Mouse (Mus musculus) MEL (cell line): Measurements from ENCODE around the gene Kdm1a. TPM values are rescaled to one million over a fixed set of nuclear protein-coding genes. Genes with fewer than 3 reads are reported as not detected.

Experiments used
- DNase-seq: peaks from one replicate; pipeline ENCODE4 v3.0.0; 2011; ENCODE audit warnings: low read depth, low spot score
- H3K27ac ChIP-seq: 2 replicates; pipeline ENCODE4 v1.5.1; 2012; ENCODE audit warnings: low read depth, mild to moderate bottlenecking, control low read depth, low read length, moderate library complexity; ENCODE audit not compliant: control insufficient read depth
- H3K27me3 ChIP-seq, 2 experiments: fragments of 150-350 bp in 1 of 2; sonication (generic) in 1 of 2; 2 replicates each; pipeline ENCODE4 v1.6.1; 2012; ENCODE audit warnings: low read length in 2 of 2, mild to moderate bottlenecking in 2 of 2, improper control_type of control experiment in 1 of 2, moderate library complexity in 1 of 2; ENCODE audit not compliant: insufficient read depth in 2 of 2, control insufficient read depth in 1 of 2
- H3K36me3 ChIP-seq, 2 experiments: 2 replicates each; pipeline ENCODE4 v1.6.1; 2012 to 2014; ENCODE audit warnings: low read length in 2 of 2, improper control_type of control experiment in 1 of 2, inconsistent platforms in 1 of 2, mild to moderate bottlenecking in 1 of 2; ENCODE audit not compliant: insufficient read depth in 2 of 2, control insufficient read depth in 1 of 2
- H3K4me1 ChIP-seq, 2 experiments: fragments of 150-350 bp in 1 of 2; sonication (generic) in 1 of 2; 2 replicates each; pipeline ENCODE4 v1.6.1; 2012; ENCODE audit warnings: low read length in 2 of 2, improper control_type of control experiment in 1 of 2, mild to moderate bottlenecking in 1 of 2; ENCODE audit not compliant: insufficient read depth in 2 of 2, control insufficient read depth in 1 of 2
- H3K4me3 ChIP-seq, 2 experiments: fragments of 150-350 bp in 1 of 2; sonication (generic) in 1 of 2; 2 replicates each; pipeline ENCODE4 v1.5.1; 2012; ENCODE audit warnings: low read depth in 2 of 2, low read length in 2 of 2, mild to moderate bottlenecking in 2 of 2, moderate library complexity in 2 of 2, control low read depth in 1 of 2, improper control_type of control experiment in 1 of 2; ENCODE audit not compliant: control insufficient read depth in 1 of 2, insufficient read depth in 1 of 2
- H3K79me2 ChIP-seq: 2 replicates; pipeline ENCODE4 v1.6.1; 2012; ENCODE audit warnings: mild to moderate bottlenecking, low read length, moderate library complexity; ENCODE audit not compliant: control insufficient read depth, poor library complexity, insufficient read depth
- H3K9ac ChIP-seq: 2 replicates; pipeline ENCODE4 v1.6.1; 2012; ENCODE audit warnings: low read depth, mild to moderate bottlenecking, control low read depth, low read length, moderate library complexity; ENCODE audit not compliant: control insufficient read depth, poor library complexity, severe bottlenecking
- H3K9me3 ChIP-seq: fragments of 150-350 bp; sonication (generic); replicated peaks from 2 replicates; pipeline ENCODE4 v1.6.1; 2012; ENCODE audit warnings: mild to moderate bottlenecking, low read length, improper control_type of control experiment, moderate library complexity; ENCODE audit not compliant: insufficient read depth
- BHLHE40 ChIP-seq: IDR thresholded peaks from 2 replicates; pipeline ENCODE4 v1.6.1; 2012; ENCODE audit warnings: low read depth, mild to moderate bottlenecking, inconsistent platforms, low read length, improper control_type of control experiment, borderline replicate concordance
- CHD1 ChIP-seq: IDR thresholded peaks from 2 replicates; pipeline ENCODE4 v1.6.1; 2012; ENCODE audit warnings: low read depth, mild to moderate bottlenecking, inconsistent platforms, low read length, improper control_type of control experiment
- CTCF ChIP-seq, 3 experiments: IDR thresholded peaks in 2 of 3; conservative IDR thresholded peaks in 1 of 3; 2 replicates each; pipeline ENCODE4 v1.5.1; 2011 to 2012; ENCODE audit warnings: low read length in 3 of 3, low read depth in 2 of 3, mild to moderate bottlenecking in 2 of 3, improper control_type of control experiment in 1 of 3, inconsistent platforms in 1 of 3, mixed read lengths in 1 of 3, moderate library complexity in 1 of 3; ENCODE audit not compliant: control insufficient read depth in 1 of 3, insufficient read depth in 1 of 3, poor library complexity in 1 of 3, severe bottlenecking in 1 of 3
- E2F4 ChIP-seq: IDR thresholded peaks from 2 replicates; pipeline ENCODE4 v1.6.1; 2011; ENCODE audit warnings: low read depth, low read length, improper control_type of control experiment, borderline replicate concordance
- ETS1 ChIP-seq: IDR thresholded peaks from 2 replicates; pipeline ENCODE4 v1.6.1; 2012; ENCODE audit warnings: low read depth, mild to moderate bottlenecking, inconsistent platforms, low read length, improper control_type of control experiment, moderate library complexity
- KAT2A ChIP-seq: conservative IDR thresholded peaks from 2 replicates; pipeline ENCODE4 v1.6.1; 2012; ENCODE audit warnings: low read depth, low read length, improper control_type of control experiment, inconsistent platforms
- MAFK ChIP-seq: IDR thresholded peaks from 2 replicates; pipeline ENCODE4 v1.6.1; 2011; ENCODE audit warnings: low read depth, mild to moderate bottlenecking, low read length, improper control_type of control experiment, borderline replicate concordance
- MAX ChIP-seq: IDR thresholded peaks from 2 replicates; pipeline ENCODE4 v1.6.1; 2011; ENCODE audit warnings: low read length, improper control_type of control experiment
- MAZ ChIP-seq: IDR thresholded peaks from 2 replicates; pipeline ENCODE4 v1.6.1; 2012; ENCODE audit warnings: low read depth, mild to moderate bottlenecking, inconsistent platforms, low read length, improper control_type of control experiment
- MYB ChIP-seq: IDR thresholded peaks from 2 replicates; pipeline ENCODE4 v1.6.1; 2011; ENCODE audit warnings: mild to moderate bottlenecking, low read depth, low read length, improper control_type of control experiment
- NELFE ChIP-seq: IDR thresholded peaks from 2 replicates; pipeline ENCODE4 v1.6.1; 2011; ENCODE audit warnings: low read depth, low read length, improper control_type of control experiment
- NRF1 ChIP-seq: IDR thresholded peaks from 2 replicates; pipeline ENCODE4 v1.6.1; 2014; ENCODE audit warnings: low read depth, mild to moderate bottlenecking, inconsistent platforms, low read length, improper control_type of control experiment, moderate library complexity; ENCODE audit not compliant: poor library complexity, insufficient read depth, severe bottlenecking
- POLR2AphosphoS2 ChIP-seq: IDR thresholded peaks from 2 replicates; pipeline ENCODE4 v1.6.1; 2011; ENCODE audit warnings: low read length, improper control_type of control experiment
- RCOR1 ChIP-seq: IDR thresholded peaks from 2 replicates; pipeline ENCODE4 v1.6.1; 2012; ENCODE audit warnings: low read depth, mild to moderate bottlenecking, inconsistent platforms, low read length, improper control_type of control experiment
- TAL1 ChIP-seq: IDR thresholded peaks from 2 replicates; pipeline ENCODE4 v1.6.1; 2012; ENCODE audit warnings: mild to moderate bottlenecking, inconsistent platforms, low read length, moderate library complexity, mixed read lengths
- TCF12 ChIP-seq: IDR thresholded peaks from 2 replicates; pipeline ENCODE4 v1.6.1; 2014; ENCODE audit warnings: low read depth, mild to moderate bottlenecking, inconsistent platforms, low read length, improper control_type of control experiment, moderate library complexity
- UBTF ChIP-seq: IDR thresholded peaks from 2 replicates; pipeline ENCODE4 v1.6.1; 2012; ENCODE audit warnings: low read depth, mild to moderate bottlenecking, inconsistent platforms, low read length, improper control_type of control experiment, moderate library complexity, borderline replicate concordance; ENCODE audit not compliant: insufficient read depth
- USF1 ChIP-seq: IDR thresholded peaks from 2 replicates; pipeline ENCODE4 v1.6.1; 2014; ENCODE audit warnings: low read depth, mild to moderate bottlenecking, inconsistent platforms, low read length, improper control_type of control experiment, moderate library complexity
- USF2 ChIP-seq, 2 experiments: IDR thresholded peaks; 2 replicates each; pipeline ENCODE4 v1.6.1; 2011 to 2012; ENCODE audit warnings: improper control_type of control experiment in 2 of 2, low read length in 2 of 2, borderline replicate concordance in 1 of 2, inconsistent platforms in 1 of 2, low read depth in 1 of 2, mild to moderate bottlenecking in 1 of 2; ENCODE audit not compliant: insufficient read depth in 1 of 2
- ZC3H11A ChIP-seq: IDR thresholded peaks from 2 replicates; pipeline ENCODE4 v1.6.1; 2012; ENCODE audit warnings: low read depth, mild to moderate bottlenecking, inconsistent platforms, low read length, improper control_type of control experiment
- ZMIZ1 ChIP-seq: IDR thresholded peaks from 2 replicates; pipeline ENCODE4 v1.6.1; 2012; ENCODE audit warnings: low read depth, mild to moderate bottlenecking, inconsistent platforms, low read length, improper control_type of control experiment, moderate library complexity
- polyA plus RNA-seq, 2 experiments: library from polyadenylated mRNA; stranded (reverse) in 1 of 2; unstranded in 1 of 2; fragments of >175 nt in 1 of 2; fragments of >200 nt in 1 of 2; gene quantifications; 2 replicates each; pipeline versions ENCODE4 v1.2.1 to v1.2.4; 2012; ENCODE audit warnings: low replicate concordance in 2 of 2, low read depth in 1 of 2; ENCODE audit not compliant: insufficient read length in 2 of 2, insufficient read depth in 1 of 2, missing spikeins in 1 of 2
- total RNA-seq: library from RNA; depleted of rRNA; stranded (reverse); fragments of 300-350 nt; gene quantifications from 2 replicates; pipeline ENCODE4 v1.2.3, GENCODE M21; 2012

The Kdm1a gene
- total and polyA plus RNA-seq, 3 experiments, result 60.7 to 90.1 TPM; not detected in 1

DNA sequence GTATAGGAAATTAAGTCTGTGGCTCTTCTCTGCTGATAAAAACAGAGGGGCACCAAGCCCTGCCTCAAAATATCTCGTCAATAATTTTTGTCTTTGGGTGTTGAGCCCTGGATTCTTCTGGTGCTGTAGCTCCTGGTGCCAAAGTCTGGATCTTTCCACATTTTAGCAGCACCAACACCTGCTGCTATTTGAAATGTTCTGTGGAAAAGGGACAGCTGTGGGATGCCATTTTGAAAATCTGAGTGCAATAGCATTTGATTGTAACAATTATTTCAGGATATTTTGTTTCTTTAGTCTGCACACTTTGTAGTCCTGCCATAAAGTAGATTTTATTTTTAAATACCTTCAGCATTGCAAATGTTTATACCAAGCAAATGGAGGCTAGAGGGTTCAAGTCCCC is 54.8 kb downstream of the Kdm1a start:
- no peaks in the 10 kb centered on the region for H3K9me3 ChIP-seq
- no peak overlapping the region for H3K9ac ChIP-seq
- TF ChIP-seq E2F4, result no peak
- TF ChIP-seq MAZ, result no peak
- TF ChIP-seq, all 39 proteins: peak for 0
- no peaks in the 10 kb centered on the region for H3K27me3 ChIP-seq
- H3K36me3 ChIP-seq, result peaks cover 3 to 13% of the 10 kb centered on the region in 2 experiments; a peak in 3 of 4 replicates
- no peak overlapping the region for H3K4me3 ChIP-seq
- H3K79me2 ChIP-seq, result no peaks in the 10 kb centered on the region
- H3K4me1 ChIP-seq, result no peaks in the 10 kb centered on the region
- H3K27ac ChIP-seq, result no peak overlapping the region
- DNase-seq, result no peak

DNA sequence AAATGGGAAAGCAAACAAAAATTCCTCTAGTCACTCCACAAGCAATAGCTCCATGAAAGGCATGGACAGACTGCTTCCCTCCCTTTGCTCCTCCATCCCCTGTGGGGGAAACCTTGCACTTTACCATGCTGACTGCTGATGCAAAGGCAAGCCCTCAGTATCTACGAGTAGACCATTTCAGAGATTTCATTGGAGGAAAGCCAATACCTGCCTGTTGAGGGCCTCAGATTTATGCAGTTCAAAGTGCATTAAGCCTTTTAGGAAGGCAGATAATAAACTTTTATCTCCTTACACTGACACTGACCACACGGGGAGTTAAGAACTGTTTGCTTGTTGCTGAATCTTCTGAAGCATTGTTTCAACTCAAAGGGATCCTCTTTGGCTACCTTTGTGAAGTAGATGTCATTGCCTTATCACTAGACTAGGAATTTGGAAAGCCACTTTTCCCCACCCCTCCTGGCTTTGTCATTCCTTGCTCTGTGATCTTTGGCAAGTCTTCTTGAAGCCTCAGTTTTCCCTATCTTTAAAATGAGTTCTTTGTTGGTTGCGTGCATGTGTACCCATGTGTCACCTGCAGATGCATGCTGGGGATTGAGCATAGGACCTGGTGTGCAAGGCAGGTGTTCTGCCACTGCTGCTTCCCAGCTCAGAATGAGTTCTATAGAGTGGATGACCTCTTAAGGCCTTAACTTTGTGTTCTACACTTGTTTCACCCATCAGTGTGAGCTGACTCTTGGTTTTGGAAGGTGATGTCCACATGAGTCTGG is 56.1 kb downstream of the Kdm1a start:
- no peak for DNase-seq
- Histone ChIP-seq H3K79me2 (no peaks in the 10 kb centered on the region), H3K4me3 (no peak overlapping the region), H3K27ac (no peak overlapping the region), H3K36me3 (peaks cover 3 to 9% of the 10 kb centered on the region in 2 experiments; a peak in 3 of 4 replicates), H3K4me1 (no peaks in the 10 kb centered on the region), H3K9me3 (no peaks in the 10 kb centered on the region), H3K9ac (no peak overlapping the region), H3K27me3 (no peaks in the 10 kb centered on the region)
- TF ChIP-seq POLR2AphosphoS2 (no peak), CTCF (IDR thresholded peaks at IDR 0.05 in 2 of 3, conservative IDR thresholded peaks at IDR 0.05 in 1 of 3; ENCODE audit: control insufficient read depth in 1 of 3, insufficient read depth in 1 of 3, low read depth in 2 of 3, low read length in 3 of 3, poor library complexity in 1 of 3, severe bottlenecking in 1 of 3) (no peak), NRF1 (no peak), USF1 (no peak), ETS1 (no peak), MAX (no peak), BHLHE40 (no peak), ZC3H11A (no peak), CHD1 (no peak), NELFE (no peak), KAT2A (no peak), E2F4 (no peak), RCOR1 (no peak), MAFK (no peak), TAL1 (no peak), TCF12 (no peak), MYB (no peak), ZMIZ1 (no peak), USF2 (IDR thresholded peaks at IDR 0.05; ENCODE audit: borderline replicate concordance in 1 of 2, insufficient read depth in 1 of 2, low read depth in 1 of 2, low read length in 2 of 2) (no peak), UBTF (no peak)
